Mouse (Mus musculus): ENCODE data around the gene Arl11. TPM values are rescaled to one million over a fixed set of nuclear protein-coding genes. Genes with fewer than 3 reads are reported as not detected.
"Not testable (repeated sequence)": the region's sequence is repeated elsewhere in the genome, so short reads cannot be mapped to it uniquely, and the experiment has no call there.

Gene Arl11
- polyA plus RNA-seq, 1 experiment from 2014 or later, result 0.23 TPM

- 0 out of 2 replicates have a peak, but pooled peaks have one; percentile 31 for ATAC-seq (ENCODE audit: insufficient number of reproducible peaks, low FRiP score, low TSS enrichment, low read depth)
- no peak overlapping the region for H3K27ac ChIP-seq (replicated peaks; ENCODE audit: low read depth, low read length)
These were observed 7.3 kb downstream of the Arl11 start for GRCm38 (mm10) chr14:61316861-61317260.

GRCm38 (mm10) chr14:61320765-61321164, 11.2 kb downstream of the Arl11 start:
- Histone ChIP-seq H3K4me3 (ENCODE audit: low read depth, low read length) (no peak overlapping the region), H3K27me3 (ENCODE audit: control insufficient read depth, insufficient read depth, low read length) (no peaks in the 10 kb centered on the region), H3K27ac (replicated peaks; ENCODE audit: low read depth, low read length) (no peak overlapping the region), H3K4me2 (ENCODE audit: low read depth, severe bottlenecking) (no peak overlapping the region), H3K9ac (ENCODE audit: low read length) (no peak overlapping the region), H3K9me3 (ENCODE audit: control insufficient read depth, low read length) (no peaks in the 10 kb centered on the region; the same call in 1 of the 2 replicates), H3K4me1 (ENCODE audit: control insufficient read depth, insufficient read depth, low read length) (no peaks in the 10 kb centered on the region), H3K36me3 (ENCODE audit: control insufficient read depth, insufficient read depth, low read length) (no peaks in the 10 kb centered on the region)
- WGBS, result 74% methylated on average over 1 of the region's 1 CpGs
- no peak for ATAC-seq (ENCODE audit: insufficient number of reproducible peaks, low FRiP score, low TSS enrichment, low read depth)
- no peak for DNase-seq (ENCODE audit: low spot score)

More at GRCm38 (mm10) chr14:61316861-61317260, 7.3 kb downstream of the Arl11 start:
- no peak overlapping the region for H3K4me3 ChIP-seq (ENCODE audit: low read depth, low read length)
- H3K36me3 ChIP-seq (ENCODE audit: control insufficient read depth, insufficient read depth, low read length), result no peaks in the 10 kb centered on the region
- peak; percentile 68 for DNase-seq (ENCODE audit: low spot score)
- 24% methylated on average over 4 of the region's 4 CpGs for WGBS
- no peaks in the 10 kb centered on the region for H3K9me3 ChIP-seq (ENCODE audit: control insufficient read depth, low read length)
- H3K27me3 ChIP-seq (ENCODE audit: control insufficient read depth, insufficient read depth, low read length), result no peaks in the 10 kb centered on the region
- H3K4me2 ChIP-seq (ENCODE audit: low read depth, severe bottlenecking), result no peak overlapping the region
- H3K4me1 ChIP-seq (ENCODE audit: control insufficient read depth, insufficient read depth, low read length), result no peaks in the 10 kb centered on the region
- no peak overlapping the region for H3K9ac ChIP-seq (ENCODE audit: low read length)

- no peak for ATAC-seq (ENCODE audit: insufficient number of reproducible peaks, low FRiP score, low TSS enrichment, low read depth)
- 79% methylated on average over 4 of the region's 4 CpGs for WGBS
These were observed 11.6 kb downstream of the Arl11 start for GRCm38 (mm10) chr14:61321200-61321599.

GRCm38 (mm10) chr14:61322740-61323139, 13.2 kb downstream of the Arl11 start:
- 100% methylated on average over 1 of the region's 1 CpGs for WGBS
- Histone ChIP-seq H3K27me3 (ENCODE audit: control insufficient read depth, insufficient read depth, low read length) (no peaks in the 10 kb centered on the region), H3K9me3 (ENCODE audit: control insufficient read depth, low read length) (no peaks in the 10 kb centered on the region; the same call in 1 of the 2 replicates), H3K4me2 (ENCODE audit: low read depth, severe bottlenecking) (no peak overlapping the region), H3K4me3 (ENCODE audit: low read depth, low read length) (no peak overlapping the region), H3K27ac (replicated peaks; ENCODE audit: low read depth, low read length) (no peak overlapping the region), H3K4me1 (ENCODE audit: control insufficient read depth, insufficient read depth, low read length) (no peaks in the 10 kb centered on the region), H3K36me3 (ENCODE audit: control insufficient read depth, insufficient read depth, low read length) (no peaks in the 10 kb centered on the region), H3K9ac (ENCODE audit: low read length) (no peak overlapping the region)
- ATAC-seq (ENCODE audit: insufficient number of reproducible peaks, low FRiP score, low TSS enrichment, low read depth) (no peak), DNase-seq (ENCODE audit: low spot score) (no peak)

More at GRCm38 (mm10) chr14:61321200-61321599, 11.6 kb downstream of the Arl11 start:
- H3K9me3 ChIP-seq (ENCODE audit: control insufficient read depth, low read length), result no peaks in the 10 kb centered on the region; the same call in 1 of the 2 replicates
- H3K4me2 ChIP-seq (ENCODE audit: low read depth, severe bottlenecking), result no peak overlapping the region
- no peak overlapping the region for H3K27ac ChIP-seq (replicated peaks; ENCODE audit: low read depth, low read length)
- H3K9ac ChIP-seq (ENCODE audit: low read length), result no peak overlapping the region
- H3K4me3 ChIP-seq (ENCODE audit: low read depth, low read length), result no peak overlapping the region
- no peaks in the 10 kb centered on the region for H3K36me3 ChIP-seq (ENCODE audit: control insufficient read depth, insufficient read depth, low read length)
- no peak for DNase-seq (ENCODE audit: low spot score)
- no peaks in the 10 kb centered on the region for H3K27me3 ChIP-seq (ENCODE audit: control insufficient read depth, insufficient read depth, low read length)
- H3K4me1 ChIP-seq (ENCODE audit: control insufficient read depth, insufficient read depth, low read length), result no peaks in the 10 kb centered on the region

GRCm38 (mm10) chr14:61327007-61327406, 17.5 kb downstream of the Arl11 start:
- not testable (repeated sequence) for H3K4me2 ChIP-seq (ENCODE audit: low read depth, severe bottlenecking); H3K27ac ChIP-seq (replicated peaks; ENCODE audit: low read depth, low read length); H3K27me3 ChIP-seq (ENCODE audit: control insufficient read depth, insufficient read depth, low read length); H3K4me3 ChIP-seq (ENCODE audit: low read depth, low read length); H3K9ac ChIP-seq (ENCODE audit: low read length); H3K9me3 ChIP-seq (ENCODE audit: control insufficient read depth, low read length); H3K4me1 ChIP-seq (ENCODE audit: control insufficient read depth, insufficient read depth, low read length); H3K36me3 ChIP-seq (ENCODE audit: control insufficient read depth, insufficient read depth, low read length); ATAC-seq (ENCODE audit: insufficient number of reproducible peaks, low FRiP score, low TSS enrichment, low read depth); DNase-seq (ENCODE audit: low spot score)
- WGBS, result 25% methylated on average over 6 of the region's 6 CpGs

- no peak overlapping the region for H3K4me3 ChIP-seq (ENCODE audit: low read depth, low read length)
- H3K36me3 ChIP-seq (ENCODE audit: control insufficient read depth, insufficient read depth, low read length), result no peaks in the 10 kb centered on the region
- H3K27me3 ChIP-seq (ENCODE audit: control insufficient read depth, insufficient read depth, low read length), result no peaks in the 10 kb centered on the region
- 0 out of 2 replicates have a peak, but pooled peaks cover 3% of the 10 kb centered on the region for H3K4me1 ChIP-seq (ENCODE audit: control insufficient read depth, insufficient read depth, low read length)
- ATAC-seq (ENCODE audit: insufficient number of reproducible peaks, low FRiP score, low TSS enrichment, low read depth), result peak; percentile 39; the same call in 1 of the 2 replicates
- H3K27ac ChIP-seq (replicated peaks; ENCODE audit: low read depth, low read length), result no peak overlapping the region
- 33% methylated on average over 19 of the region's 19 CpGs for WGBS
- DNase-seq (ENCODE audit: low spot score), result peak; percentile 45
- peak overlapping the region; percentile 37 for H3K4me2 ChIP-seq (ENCODE audit: low read depth, severe bottlenecking)
- H3K9ac ChIP-seq (ENCODE audit: low read length), result no peak overlapping the region
- H3K9me3 ChIP-seq (ENCODE audit: control insufficient read depth, low read length), result no peaks in the 10 kb centered on the region
These were observed 18.3 kb downstream of the Arl11 start for GRCm38 (mm10) chr14:61327618-61328450.

- H3K27ac ChIP-seq (replicated peaks; ENCODE audit: low read depth, low read length), result no peak overlapping the region
- no peak for ATAC-seq (ENCODE audit: insufficient number of reproducible peaks, low FRiP score, low TSS enrichment, low read depth)
- no peak overlapping the region for H3K4me3 ChIP-seq (ENCODE audit: low read depth, low read length)
- no peaks in the 10 kb centered on the region for H3K27me3 ChIP-seq (ENCODE audit: control insufficient read depth, insufficient read depth, low read length)
- 87% methylated on average over 11 of the region's 11 CpGs for WGBS
- no peak overlapping the region for H3K4me2 ChIP-seq (ENCODE audit: low read depth, severe bottlenecking)
- no peaks in the 10 kb centered on the region for H3K36me3 ChIP-seq (ENCODE audit: control insufficient read depth, insufficient read depth, low read length)
- no peak for DNase-seq (ENCODE audit: low spot score)
- no peak overlapping the region for H3K9ac ChIP-seq (ENCODE audit: low read length)
- 0 out of 2 replicates have a peak, but pooled peaks cover 3% of the 10 kb centered on the region for H3K4me1 ChIP-seq (ENCODE audit: control insufficient read depth, insufficient read depth, low read length)
- no peaks in the 10 kb centered on the region for H3K9me3 ChIP-seq (ENCODE audit: control insufficient read depth, low read length)
These were observed 21.0 kb downstream of the Arl11 start for GRCm38 (mm10) chr14:61330591-61330990.

GRCm38 (mm10) chr14:61330996-61331561, 21.5 kb downstream of the Arl11 start:
- no peak; the same call in 1 of the 2 replicates for ATAC-seq (ENCODE audit: insufficient number of reproducible peaks, low FRiP score, low TSS enrichment, low read depth)
- peak; percentile 89 for DNase-seq (ENCODE audit: low spot score)
- 0 out of 2 replicates have a peak overlapping the region, but pooled peaks have one; percentile 17 for H3K9ac ChIP-seq (ENCODE audit: low read length)
- H3K36me3 ChIP-seq (ENCODE audit: control insufficient read depth, insufficient read depth, low read length), result no peaks in the 10 kb centered on the region
- H3K4me2 ChIP-seq (ENCODE audit: low read depth, severe bottlenecking), result peak overlapping the region; percentile 15; the same call in 1 of the 2 replicates
- H3K9me3 ChIP-seq (ENCODE audit: control insufficient read depth, low read length), result no peaks in the 10 kb centered on the region
- 0 out of 2 replicates have a peak, but pooled peaks cover 3% of the 10 kb centered on the region for H3K4me1 ChIP-seq (ENCODE audit: control insufficient read depth, insufficient read depth, low read length)
- no peak overlapping the region for H3K27ac ChIP-seq (replicated peaks; ENCODE audit: low read depth, low read length)
- no peak overlapping the region for H3K4me3 ChIP-seq (ENCODE audit: low read depth, low read length)
- H3K27me3 ChIP-seq (ENCODE audit: control insufficient read depth, insufficient read depth, low read length), result no peaks in the 10 kb centered on the region
- WGBS, result 23% methylated on average over 13 of the region's 13 CpGs

All from limb, embryonic 11.5 days (tissue).